Mouse (Mus musculus) frontal cortex, postnatal 25 days (tissue): ENCODE results near the gene Rnase10.
A peak's percentile ranks its signal among the peaks of the same experiment; 100 is the strongest.
"Not testable (repeated sequence)": the region's sequence is repeated elsewhere in the genome, so short reads cannot be mapped to it uniquely, and the experiment has no call there.

ENCODE experiments used
- DNase-seq, 2 experiments: peaks; one replicate each; pipeline ENCODE4 v3.0.0; 2022; ENCODE audit warnings: low spot score in 2 of 2

The Rnase10 gene

DNA sequence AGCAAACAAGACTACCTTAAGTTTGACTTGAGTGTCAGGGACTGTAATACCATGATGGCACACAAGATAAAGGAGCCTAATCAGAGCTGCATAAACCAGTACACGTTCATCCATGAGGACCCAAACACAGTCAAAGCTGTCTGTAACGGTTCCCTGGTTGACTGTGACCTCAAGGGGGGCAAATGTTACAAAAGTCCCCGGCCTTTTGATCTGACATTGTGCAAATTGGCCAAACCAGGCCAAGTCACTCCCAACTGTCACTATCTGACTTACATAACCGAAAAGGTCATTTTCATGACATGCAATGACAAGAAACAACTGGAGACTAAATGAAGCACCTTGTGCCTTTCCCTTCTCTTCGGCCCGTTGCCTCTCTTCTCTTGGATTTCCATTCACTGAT lies 2.0 kb downstream of the Rnase10 start:
- no peak for DNase-seq

DNA sequence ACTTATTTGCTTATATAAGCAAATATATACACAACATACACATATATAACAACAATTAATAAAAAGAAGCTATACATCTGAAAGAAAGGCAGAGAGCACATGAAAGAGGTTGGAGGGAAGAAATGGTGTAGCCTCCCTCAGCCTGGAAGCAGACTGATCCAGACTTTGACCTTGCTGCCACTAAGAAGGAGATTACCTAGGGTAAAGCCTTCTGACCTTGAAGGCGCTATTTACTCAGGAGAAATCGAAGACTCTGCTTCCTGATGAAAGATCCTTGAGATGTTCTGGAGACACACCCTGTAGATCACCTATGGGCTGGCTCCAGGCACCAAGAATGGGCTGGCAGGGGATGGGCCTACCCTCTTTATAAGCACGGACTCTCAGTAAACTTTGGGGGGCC lies 7.2 kb downstream of the Rnase10 start:
- not testable (repeated sequence) for DNase-seq

DNA sequence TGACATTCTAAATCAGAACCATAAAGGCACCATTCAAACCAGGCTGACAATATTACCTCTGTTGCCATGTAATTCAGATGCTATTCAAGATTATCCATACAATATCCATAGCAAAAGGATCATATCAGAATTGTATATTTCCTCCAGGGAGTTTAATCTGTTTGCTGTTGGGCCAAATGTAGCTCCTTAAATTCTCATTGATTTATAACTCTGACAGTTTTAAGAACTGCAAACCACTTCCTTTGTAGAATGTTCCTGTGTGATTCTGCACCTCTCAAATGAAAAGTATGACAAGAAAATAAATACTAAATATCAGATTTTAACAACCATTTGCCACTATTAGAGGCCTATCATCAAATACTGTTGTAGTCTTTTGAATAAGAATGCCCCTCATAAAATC lies 8.2 kb downstream of the Rnase10 start:
- no peak for DNase-seq

GRCm38 (mm10) chr14:51017256-51017655 lies 9.7 kb downstream of the Rnase10 start:
- DNase-seq = no peak

GRCm38 (mm10) chr14:51023457-51023856 lies 15.9 kb downstream of the Rnase10 start:
- no peak for DNase-seq

DNA sequence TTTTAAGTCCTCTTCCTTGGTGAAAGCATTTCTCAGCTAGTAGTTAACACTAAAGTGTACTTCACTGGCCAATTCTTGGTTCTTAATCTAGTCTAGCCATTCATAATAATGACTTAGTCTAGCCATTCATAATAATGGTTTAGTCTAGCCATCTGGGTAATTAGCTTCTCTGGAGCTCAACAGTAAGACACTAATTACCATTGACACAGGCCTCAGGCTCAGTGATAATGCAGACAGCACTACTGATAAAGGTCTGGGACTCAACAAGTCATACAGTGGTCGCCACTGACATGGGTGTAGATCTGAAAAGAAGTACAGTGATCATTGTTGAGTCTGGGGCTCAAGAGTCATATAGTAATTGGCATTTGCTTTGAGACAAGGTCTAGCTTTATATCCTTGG lies 17.3 kb downstream of the Rnase10 start:
- no peak for DNase-seq

DNA sequence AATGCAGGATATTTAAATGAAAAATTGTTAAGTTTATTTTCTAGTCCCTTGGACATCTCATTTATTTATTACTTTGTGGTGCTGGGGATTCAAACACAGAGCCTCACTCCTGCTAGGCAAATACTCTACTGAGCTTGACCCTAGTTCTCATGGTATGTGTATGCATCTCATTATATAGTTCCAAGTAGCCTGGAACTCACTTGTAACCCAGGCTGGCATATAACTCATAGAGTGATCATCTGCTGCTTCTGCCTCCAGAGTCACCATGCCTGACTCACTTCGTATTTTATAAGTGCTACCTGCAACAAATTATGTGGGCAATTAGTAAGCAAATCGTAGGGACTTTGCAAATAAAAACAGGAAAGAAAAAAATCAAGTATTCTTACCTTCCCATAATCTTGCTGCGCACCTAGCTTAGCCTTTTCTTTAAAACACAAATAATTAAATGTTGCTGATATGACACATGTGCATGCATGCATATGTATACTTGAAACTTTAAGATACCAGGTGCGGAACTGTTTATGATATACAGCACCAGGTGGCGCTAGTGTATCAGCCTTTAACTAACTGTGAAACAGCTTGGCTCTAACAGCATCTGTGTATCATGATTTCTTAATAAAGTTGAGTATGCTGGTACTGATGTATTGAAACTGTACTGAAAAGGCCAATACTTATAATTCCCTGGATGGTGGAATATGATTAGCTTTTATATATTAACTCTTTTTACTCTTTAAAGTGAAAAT lies 19.0 kb downstream of the Rnase10 start:
- peak; percentile 26 to 50 for DNase-seq

DNA sequence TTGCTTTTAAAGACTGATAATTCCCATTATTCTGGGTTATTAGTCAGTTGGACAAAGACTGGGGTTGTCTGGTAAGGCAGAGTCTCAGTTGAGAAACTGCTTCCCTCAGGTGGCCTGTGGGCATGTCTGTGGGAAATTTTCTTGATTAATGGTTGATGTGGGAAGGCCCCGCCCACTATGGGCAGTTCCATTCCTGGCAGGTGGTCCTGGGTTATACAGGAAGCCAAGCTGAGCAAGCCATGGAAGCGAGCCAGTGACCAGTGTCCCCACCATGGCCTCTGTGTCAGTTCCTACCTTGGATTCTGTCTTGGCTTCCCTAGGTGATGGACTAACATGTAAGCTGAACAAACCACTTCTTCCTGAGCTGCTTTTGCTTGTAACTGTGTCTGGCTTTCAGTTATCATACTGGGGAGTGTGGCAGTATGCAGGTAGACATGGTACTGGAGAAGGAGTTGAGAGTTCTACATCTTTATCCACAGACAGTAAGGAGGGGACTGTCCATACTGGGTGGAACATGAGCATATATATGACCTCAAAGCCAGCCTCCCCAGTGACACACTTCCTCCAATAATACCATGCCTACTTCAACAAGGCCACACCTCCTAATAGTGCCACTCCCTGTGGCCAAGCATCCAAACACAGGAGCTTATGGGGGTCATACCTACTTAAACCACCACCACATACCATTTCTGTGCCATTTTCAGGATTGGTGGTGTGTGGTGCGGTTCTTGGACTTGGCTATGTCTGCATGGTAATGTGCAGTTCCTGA lies 20.0 kb downstream of the Rnase10 start:
- DNase-seq = no peak

GRCm38 (mm10) chr14:51035206-51035605 lies 27.7 kb downstream of the Rnase10 start:
- DNase-seq = no peak

DNA sequence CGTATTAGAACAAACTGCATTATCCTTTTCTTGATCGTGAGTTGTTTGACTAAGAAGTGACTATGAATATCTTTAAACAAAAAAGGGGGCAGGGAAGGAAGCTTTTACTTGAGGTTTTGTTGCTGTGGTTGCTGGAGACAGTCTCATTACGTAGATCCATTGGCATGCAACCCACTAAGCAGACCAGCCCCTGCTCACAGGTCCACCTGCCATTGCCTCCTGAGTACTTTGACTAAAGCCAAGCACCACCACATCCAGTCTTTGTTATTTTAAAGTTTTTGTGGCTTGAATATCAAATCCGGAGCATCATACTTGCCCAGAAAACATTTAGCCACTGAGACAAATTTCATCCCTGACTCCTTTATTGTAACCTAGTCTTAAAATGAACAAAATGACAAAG lies 28.7 kb downstream of the Rnase10 start:
- DNase-seq = no peak

DNA sequence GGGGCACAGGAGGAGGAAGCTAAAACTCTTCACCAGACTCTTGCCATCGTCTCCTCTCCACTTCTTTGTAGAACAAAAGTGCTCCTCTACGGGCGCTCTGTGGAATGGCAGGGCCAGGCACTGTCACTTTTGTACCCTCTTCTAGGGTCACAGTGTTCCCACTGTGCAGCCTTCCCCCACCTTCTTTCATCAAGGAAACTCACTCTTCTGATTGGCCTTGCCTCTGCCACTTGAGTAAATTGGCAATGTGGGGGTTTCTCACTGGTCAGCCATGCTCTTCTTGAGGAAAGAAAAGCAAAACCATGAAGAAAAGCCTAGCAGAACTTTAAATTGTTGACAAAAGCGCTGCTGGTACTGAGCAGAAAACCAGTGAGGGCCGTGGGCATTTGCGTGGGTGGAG lies 34.2 kb downstream of the Rnase10 start, which contains the start of gene Rnase9:
Rnase9 (minus strand) TSS at position 101 of the 400 bp plus-strand sequence.
- no peak for DNase-seq

DNA sequence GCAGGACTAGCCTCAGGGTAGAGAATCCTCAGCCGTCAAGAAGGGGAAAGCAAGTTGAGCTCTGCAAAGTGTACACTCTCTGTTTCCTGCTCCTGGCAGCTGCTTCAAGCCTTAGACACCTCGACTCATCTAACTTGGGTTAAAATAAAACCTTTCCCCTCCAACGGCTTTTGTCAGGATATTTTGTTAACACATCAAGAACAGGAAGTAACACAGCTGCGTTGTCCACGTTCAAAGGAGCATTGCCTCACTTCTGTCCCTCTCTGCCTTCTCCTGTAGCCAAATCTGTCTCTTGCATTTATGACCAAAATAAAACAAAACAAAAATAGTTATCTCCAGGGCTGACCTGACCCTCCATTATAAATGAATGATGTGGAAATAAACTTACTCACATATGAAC lies 40.3 kb downstream of the Rnase10 start:
- DNase-seq = no peak

DNA sequence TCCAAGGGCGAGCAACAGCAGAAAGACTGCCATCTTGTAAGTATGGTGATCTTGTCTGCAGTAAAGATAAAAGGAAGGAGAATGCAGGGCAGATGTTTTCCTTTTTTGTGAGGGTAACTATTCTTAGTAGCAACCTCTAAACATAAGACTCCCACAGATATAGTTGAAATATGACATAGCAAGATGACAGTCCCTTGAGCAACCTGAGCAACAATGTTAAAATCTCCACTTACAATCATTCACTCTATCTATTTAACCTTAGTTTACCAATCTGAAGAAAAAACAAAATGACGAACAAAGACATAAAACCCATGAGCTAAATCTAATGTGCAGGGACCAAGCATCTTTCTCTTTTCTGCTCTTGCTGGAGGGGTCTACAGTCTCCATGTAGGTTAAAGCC lies 42.5 kb downstream of the Rnase10 start, which contains the start of gene Rnase11:
Rnase11 (minus strand) TSS at position 101 of the 400 bp plus-strand sequence.
- DNase-seq = no peak

GRCm38 (mm10) chr14:51051941-51052340 lies 44.4 kb downstream of the Rnase10 start:
- no peak for DNase-seq

GRCm38 (mm10) chr14:51053176-51053575 lies 45.6 kb downstream of the Rnase10 start:
- no peak for DNase-seq

- DNase-seq = no peak
Observed at GRCm38 (mm10) chr14:51054243-51055237, 47.0 kb downstream of the Rnase10 start.

- DNase-seq = no peak
Observed at GRCm38 (mm10) chr14:51057401-51057831, 49.9 kb downstream of the Rnase10 start, which contains the start of gene Rnase12. Gene Rnase12, minus strand, starts transcription at chr14:51057661.
